8 mouse cellular contexts compared by ENCODE assay signal in genomic region chr3:33799617-33800512, GRCm38 (mm10). TPM values are rescaled to one million over a fixed set of nuclear protein-coding genes. Genes with fewer than 3 reads are reported as not detected.
DNase-seq lines count a peak whose midpoint lies in the region; ATAC-seq lines count a peak whose summit lies in the region.

Gene Ttc14, plus strand, starts transcription at chr3:33799832.

- peak; percentile 95 for ATAC-seq in megakaryocyte progenitor cell, adult 5-6 weeks (replicated peaks; ENCODE audit: poor library complexity)

- peak; percentile 97 for DNase-seq in adipocyte (ENCODE audit: low spot score)
- DNase-seq in embryo, embryonic 10 days (ENCODE audit: low spot score) = peak; percentile 97
- peak; percentile 99 for DNase-seq in gastrocnemius, postnatal 10 days
- DNase-seq in induced T-regulatory cell, adult 2 months (ENCODE audit: low read depth) = peak; percentile 98
- peak; percentile 88 to 96 for DNase-seq in left cerebral cortex, adult 9 months (ENCODE audit: low spot score in 2 of 2)
- peak; percentile 98 for DNase-seq in right cerebral cortex, postnatal 14 days
- DNase-seq in urinary bladder, postnatal 36 days (ENCODE audit: low spot score in 2 of 2) = peak; percentile 99

RNA-seq across cellular contexts. Expression of gene Ttc14, which starts in this region (rescaled TPM):
- 10 to 100 TPM; 13.6 to 19.4 TPM for total RNA-seq in gastrocnemius, postnatal 10 days (2021)
- total RNA-seq in megakaryocyte progenitor cell, adult 5-6 weeks (2015) = 21.0 and 31.7 TPM in 2 replicates
- 51.5 and 64.8 TPM in 2 replicates for total RNA-seq in megakaryocyte progenitor cell, adult 5-6 weeks (2017)

Comparison
In these comparisons a context has a peak if more than half of its experiments do, and no peak if none do; other contexts are left out.
1. Peak in every context shown above with its lines: DNase-seq and ATAC-seq.